Mouse (Mus musculus) activated CD4-positive, CD25-positive, alpha-beta regulatory T cell, adult 9 weeks (primary cell): ENCODE measurements around the gene Gm16434. TPM values are rescaled to one million over a fixed set of nuclear protein-coding genes. Genes with fewer than 3 reads are reported as not detected.

ENCODE experiments used
- polyA plus RNA-seq: library from polyadenylated mRNA; unstranded; fragments of 100-300 nt; shearing (Covaris generic); gene quantifications from one replicate; pipeline ENCODE4 v1.2.1, GENCODE M21; 2017

Gm16434 gene
- not detected for polyA plus RNA-seq

GRCm38 (mm10) chr14:7194440-7194839 is at the start of gene Gm16434:
TSS of gene Gm16434 (minus strand) at chr14:7194540.

DNA sequence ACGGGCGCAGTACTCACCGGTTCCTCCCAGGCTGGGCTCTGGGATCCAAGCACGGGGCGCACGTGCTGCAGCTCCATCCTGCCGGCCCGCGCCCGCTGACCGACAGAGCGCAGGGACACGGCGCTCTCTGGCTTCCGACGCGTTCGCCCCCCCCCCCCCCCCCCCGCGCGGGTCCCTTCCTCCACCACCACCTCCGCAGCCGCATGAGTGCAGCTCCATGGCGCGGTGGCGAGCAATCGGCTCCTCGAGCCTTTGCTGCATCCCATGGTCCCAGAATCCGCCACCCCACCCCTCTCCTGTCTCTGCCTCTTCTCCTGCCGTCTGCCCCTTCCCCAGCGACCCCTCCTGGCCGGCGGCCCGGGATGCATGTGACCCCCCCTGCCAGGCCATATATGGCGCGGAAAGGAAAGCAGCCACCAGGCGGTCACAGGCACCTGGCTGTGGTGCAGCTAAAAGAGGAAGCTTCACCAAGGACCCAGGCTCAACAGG is 19.8 kb downstream of the Gm16434 start, which contains the start of gene Gm3512:
Gene Gm3512 (minus strand): TSS at position 51 of the 489 bp plus-strand sequence.

Other genes with a start within 250 kb of the Gm16434 start
- not detected for gene Gm6356, start 220.7 kb downstream of the Gm16434 start, polyA plus RNA-seq
- 1.7 TPM for gene Gm10406, start 167.1 kb downstream of the Gm16434 start, polyA plus RNA-seq
- gene Gm3685, start 149.6 kb downstream of the Gm16434 start, polyA plus RNA-seq, result not detected
- gene Gm3696, start 93.9 kb downstream of the Gm16434 start, polyA plus RNA-seq, result 3.8 TPM
- gene Gm6676, start 69.1 kb downstream of the Gm16434 start, polyA plus RNA-seq, result not detected
- gene Gm3512, start 20.0 kb downstream of the Gm16434 start, polyA plus RNA-seq, result 14.2 TPM
- not detected for gene Gm3727, start 70.2 kb upstream of the Gm16434 start, polyA plus RNA-seq
- gene Gm3739, start 120.5 kb upstream of the Gm16434 start, polyA plus RNA-seq, result 12.7 TPM
- not detected for gene Gm5797, start 137.9 kb upstream of the Gm16434 start, polyA plus RNA-seq
- gene Gm8374, start 170.6 kb upstream of the Gm16434 start, polyA plus RNA-seq, result not detected